Mouse (Mus musculus): ENCODE results near the gene Csk. TPM values are rescaled to one million over a fixed set of nuclear protein-coding genes. Genes with fewer than 3 reads are reported as not detected.

Csk gene
- total and polyA plus RNA-seq, 3 experiments, result 213 to 338 TPM; not detected in 1

DNA sequence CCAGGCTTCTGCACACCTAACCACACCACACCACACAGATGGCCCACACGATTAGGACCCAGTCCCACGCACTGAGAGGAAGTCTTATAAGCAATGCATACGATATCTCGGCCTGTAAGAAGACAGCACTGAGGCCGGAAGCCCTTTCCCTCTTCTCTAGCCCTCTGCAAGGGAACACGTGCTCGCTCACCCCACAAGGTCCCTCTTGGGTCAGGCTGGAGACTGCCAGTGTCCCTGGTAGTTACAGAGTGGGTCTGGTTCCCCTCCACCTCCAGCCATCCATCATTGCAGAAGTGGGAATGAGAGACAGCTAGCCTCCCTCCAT lies 9.6 kb downstream of the Csk start (continued):
- TF ChIP-seq USF1 (IDR thresholded peaks at IDR 0.05; ENCODE audit: low read depth, low read length), result peak; percentile 83

DNA sequence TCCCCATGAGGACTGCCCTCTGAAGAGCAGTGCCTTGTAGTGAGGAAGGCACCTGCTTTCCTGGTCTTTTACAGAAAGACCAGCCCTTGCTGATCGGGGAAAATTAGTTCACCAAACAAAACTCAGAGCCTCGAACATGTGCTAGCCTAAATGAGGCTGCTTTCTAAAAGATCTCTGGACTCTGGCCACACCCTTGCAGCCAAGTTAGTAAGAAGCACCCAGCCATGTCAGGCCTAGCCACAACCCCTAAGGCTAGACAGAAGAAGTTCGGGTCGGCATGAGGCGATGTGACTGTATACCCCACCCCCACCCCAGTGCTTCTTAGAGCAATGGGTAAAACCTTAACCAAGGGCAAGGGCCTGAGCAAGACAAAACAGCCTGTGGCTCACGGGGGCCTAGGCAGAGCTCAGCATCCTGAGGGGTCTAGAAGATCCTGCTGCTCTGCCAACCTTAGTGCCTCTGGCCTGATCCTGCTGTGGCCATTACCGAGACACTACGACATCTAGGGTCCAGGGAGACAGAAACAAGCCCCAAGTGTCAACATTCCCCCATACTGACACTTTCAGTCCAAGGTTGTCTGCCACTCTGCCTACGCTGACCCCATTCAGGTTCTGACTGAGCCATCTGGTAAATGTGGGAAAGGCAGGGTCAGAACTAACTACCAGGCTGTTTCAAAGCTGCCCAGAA lies 10.1 kb downstream of the Csk start:
- Histone ChIP-seq H3K9ac (ENCODE audit: control insufficient read depth, low read depth, low read length, poor library complexity, severe bottlenecking) (peak overlapping the region; percentile 98), H3K36me3 (ENCODE audit: control insufficient read depth in 1 of 2, insufficient read depth in 2 of 2, low read length in 2 of 2) (peaks cover 0 to 56% of the 10 kb centered on the region in 2 experiments; a peak in 3 of 4 replicates), H3K27ac (ENCODE audit: control insufficient read depth, low read depth, low read length) (peak overlapping the region; percentile 84), H3K4me3 (ENCODE audit: control insufficient read depth in 1 of 2, insufficient read depth in 1 of 2, low read depth in 2 of 2, low read length in 2 of 2) (peak overlapping the region; percentile 85 to 89), H3K9me3 (replicated peaks; ENCODE audit: insufficient read depth, low read length) (no peaks in the 10 kb centered on the region), H3K4me1 (ENCODE audit: control insufficient read depth in 1 of 2, insufficient read depth in 2 of 2, low read length in 2 of 2) (peaks cover 36 to 72% of the 10 kb centered on the region in 2 experiments), H3K27me3 (ENCODE audit: control insufficient read depth in 1 of 2, insufficient read depth in 2 of 2, low read length in 2 of 2) (no peaks in the 10 kb centered on the region), H3K79me2 (ENCODE audit: control insufficient read depth, insufficient read depth, low read length, poor library complexity) (peaks cover 72% of the 10 kb centered on the region)
- TF ChIP-seq NRF1 (IDR thresholded peaks at IDR 0.05; ENCODE audit: insufficient read depth, low read depth, low read length, poor library complexity, severe bottlenecking) (no peak), MYC (IDR thresholded peaks at IDR 0.05; ENCODE audit: low read depth, low read length) (no peak), MAZ (IDR thresholded peaks at IDR 0.05; ENCODE audit: low read depth, low read length) (no peak), ZNF384 (IDR thresholded peaks at IDR 0.05; ENCODE audit: low read depth, low read length) (no peak), MEF2A (IDR thresholded peaks at IDR 0.05; ENCODE audit: extremely low read depth, insufficient replicate concordance, low read depth, low read length, poor library complexity, severe bottlenecking) (no peak), GATA1 (IDR thresholded peaks at IDR 0.05; ENCODE audit: low read depth, low read length) (no peak), CHD1 (IDR thresholded peaks at IDR 0.05; ENCODE audit: low read depth, low read length) (0 out of 2 replicates have a peak, but pooled peaks have one; percentile 17), MAX (IDR thresholded peaks at IDR 0.05; ENCODE audit: low read length) (no peak), MAFK (IDR thresholded peaks at IDR 0.05; ENCODE audit: borderline replicate concordance, low read depth, low read length) (no peak), MYB (IDR thresholded peaks at IDR 0.05; ENCODE audit: low read depth, low read length) (no peak), GABPA (IDR thresholded peaks at IDR 0.05; ENCODE audit: low read depth, low read length) (no peak), UBTF (IDR thresholded peaks at IDR 0.05; ENCODE audit: borderline replicate concordance, insufficient read depth, low read depth, low read length) (no peak), ZMIZ1 (IDR thresholded peaks at IDR 0.05; ENCODE audit: low read depth, low read length) (peak; percentile 19; the same call in 1 of the 2 replicates), HCFC1 (IDR thresholded peaks at IDR 0.05; ENCODE audit: low read depth, low read length) (no peak), CHD2 (IDR thresholded peaks at IDR 0.05; ENCODE audit: low read length) (no peak), USF1 (IDR thresholded peaks at IDR 0.05; ENCODE audit: low read depth, low read length) (no peak), POLR2AphosphoS5 (IDR thresholded peaks at IDR 0.05; ENCODE audit: borderline replicate concordance, low read depth, low read length) (no peak), JUND (IDR thresholded peaks at IDR 0.05; ENCODE audit: low read depth, low read length) (no peak), MXI1 (IDR thresholded peaks at IDR 0.05; ENCODE audit: low read depth, low read length) (no peak), ETS1 (IDR thresholded peaks at IDR 0.05; ENCODE audit: low read depth, low read length) (no peak), RCOR1 (IDR thresholded peaks at IDR 0.05; ENCODE audit: low read depth, low read length) (0 out of 2 replicates have a peak, but pooled peaks have one; percentile 15), BHLHE40 (IDR thresholded peaks at IDR 0.05; ENCODE audit: borderline replicate concordance, low read depth, low read length) (no peak), E2F4 (IDR thresholded peaks at IDR 0.05; ENCODE audit: borderline replicate concordance, low read depth, low read length) (no peak), TAL1 (IDR thresholded peaks at IDR 0.05; ENCODE audit: low read length) (no peak)
- DNase-seq (ENCODE audit: low read depth, low spot score), result peak; percentile 47

Data from MEL (cell line).